Mouse (Mus musculus) forebrain, embryonic 16.5 days (tissue): ENCODE data around the gene Prc1. TPM values are rescaled to one million over a fixed set of nuclear protein-coding genes. Genes with fewer than 3 reads are reported as not detected.

ENCODE experiments used
- ATAC-seq: fragments of 200-750 bp; cut with Nextera tagmentation; 2 replicates; pipeline ENCODE4 v1.8.0; 2017; ENCODE audit warnings: mild to moderate bottlenecking, moderate library complexity
- H3K27ac ChIP-seq: fragments of 300-500 bp; sonication (generic); 2 replicates; pipeline ENCODE4 v1.5.1; 2014; ENCODE audit warnings: low read length, control low read depth
- H3K27me3 ChIP-seq: fragments of 300-500 bp; sonication (generic); replicated peaks from 2 replicates; pipeline ENCODE4 v1.6.1; 2014; ENCODE audit warnings: low read length; ENCODE audit not compliant: control insufficient read depth, insufficient read depth
- H3K36me3 ChIP-seq: fragments of 300-500 bp; sonication (generic); 2 replicates; pipeline ENCODE4 v1.6.1; 2014; ENCODE audit not compliant: control insufficient read depth, insufficient read depth
- H3K4me1 ChIP-seq: fragments of 300-500 bp; sonication (generic); replicated peaks from 2 replicates; pipeline ENCODE4 v1.6.1; 2014; ENCODE audit warnings: low read length; ENCODE audit not compliant: control insufficient read depth, insufficient read depth
- H3K4me2 ChIP-seq: fragments of 300-500 bp; sonication (generic); 2 replicates; pipeline ENCODE4 v1.6.1; 2014; ENCODE audit warnings: mild to moderate bottlenecking, low read length, control low read depth
- H3K4me3 ChIP-seq: fragments of 300-500 bp; sonication (generic); replicated peaks from 2 replicates; pipeline ENCODE4 v1.5.1; 2014; ENCODE audit warnings: mild to moderate bottlenecking, low read length, control low read depth
- H3K9ac ChIP-seq: fragments of 300-500 bp; sonication (generic); replicated peaks from 2 replicates; pipeline ENCODE4 v1.6.1; 2014; ENCODE audit warnings: low read depth, low read length, control low read depth
- H3K9me3 ChIP-seq: fragments of 300-500 bp; sonication (generic); 2 replicates; pipeline ENCODE4 v1.6.1; 2016; ENCODE audit warnings: low read length; ENCODE audit not compliant: control insufficient read depth
- WGBS: fragments of 180-500 bp; shearing (Covaris S2); extraction: QIAGEN DNeasy Blood & Tissue Kit; methylation state at CpG from one replicate; pipeline ENCODE4 v1.1.7; 2014; 5-methylcytosine and 5-hydroxymethylcytosine counted together
- polyA plus RNA-seq: library from polyadenylated mRNA; unstranded; fragments of >200 nt; fragmentation: Nextera tagmentation; extraction: Ambion mirVana; gene quantifications from 2 replicates; pipeline ENCODE4 v1.2.1, GENCODE M21; 2015

Prc1 gene
- polyA plus RNA-seq, 1 experiment from 2014 or later: 72.9 TPM

DNA sequence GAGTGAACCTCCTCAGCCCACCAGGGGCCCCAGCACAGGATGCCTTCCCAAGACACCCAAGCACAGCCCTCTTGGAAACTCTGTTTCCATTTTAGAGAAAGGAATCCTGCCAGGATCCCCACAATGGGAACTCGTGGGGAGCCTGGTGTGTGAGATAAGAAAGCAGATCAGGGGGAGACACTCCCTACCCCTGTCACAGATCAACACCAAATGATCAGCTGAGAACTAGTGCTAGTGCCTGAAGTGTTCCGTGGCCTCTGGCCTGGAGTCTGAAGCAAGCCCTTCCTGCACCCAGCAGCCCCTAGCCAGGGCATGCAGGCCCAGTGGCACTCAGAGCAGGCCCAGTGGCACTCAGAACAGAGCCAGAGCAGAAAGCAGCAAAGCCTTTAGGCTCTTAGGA is 56.6 kb downstream of the Prc1 start:
- H3K36me3 ChIP-seq: peaks cover 22% of the 10 kb centered on the region
- no peaks in the 10 kb centered on the region for H3K27me3 ChIP-seq
- H3K9ac ChIP-seq: no peak overlapping the region
- 71% methylated on average over 2 of the region's 2 CpGs for WGBS
- no peaks in the 10 kb centered on the region for H3K9me3 ChIP-seq
- ATAC-seq: no peak
- no peaks in the 10 kb centered on the region for H3K4me1 ChIP-seq
- no peak overlapping the region for H3K4me2 ChIP-seq
- H3K27ac ChIP-seq: no peak overlapping the region
- H3K4me3 ChIP-seq: no peak overlapping the region

GRCm38 (mm10) chr7:80352920-80353319 is 58.7 kb downstream of the Prc1 start:
- Histone ChIP-seq H3K9me3 (no peaks in the 10 kb centered on the region), H3K4me2 (no peak overlapping the region), H3K27me3 (no peaks in the 10 kb centered on the region), H3K4me3 (no peak overlapping the region), H3K9ac (no peak overlapping the region), H3K36me3 (peaks cover 22% of the 10 kb centered on the region), H3K4me1 (no peaks in the 10 kb centered on the region; the same call in 1 of the 2 replicates), H3K27ac (no peak overlapping the region)
- no peak for ATAC-seq
- WGBS: 93% methylated on average over 8 of the region's 8 CpGs

DNA sequence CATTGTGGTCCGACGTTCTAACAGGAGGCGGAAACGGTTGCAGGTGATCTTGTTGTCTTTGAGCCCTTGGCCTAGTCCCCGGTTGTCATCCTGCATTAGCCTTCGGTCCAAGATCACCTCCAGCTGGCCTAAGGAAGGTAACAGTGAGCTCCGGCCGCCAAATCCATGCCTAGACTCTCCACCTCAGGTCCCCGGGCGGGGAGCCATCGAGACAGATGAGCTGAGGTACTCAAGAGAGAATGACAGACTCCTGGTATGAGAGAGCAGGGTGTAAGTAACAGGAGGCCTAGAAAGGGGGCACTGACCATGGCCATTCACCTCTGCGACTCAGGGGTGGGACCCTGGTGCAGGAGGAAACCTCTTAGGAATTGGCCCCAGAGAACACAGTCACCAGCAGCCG is 62.1 kb downstream of the Prc1 start:
- no peak overlapping the region for H3K9ac ChIP-seq
- H3K4me3 ChIP-seq: no peak overlapping the region
- H3K27ac ChIP-seq: no peak overlapping the region
- ATAC-seq: no peak
- H3K4me1 ChIP-seq: no peaks in the 10 kb centered on the region; the same call in 1 of the 2 replicates
- WGBS: 88% methylated on average over 13 of the region's 13 CpGs
- no peaks in the 10 kb centered on the region for H3K9me3 ChIP-seq
- H3K27me3 ChIP-seq: no peaks in the 10 kb centered on the region
- H3K36me3 ChIP-seq: peaks cover 20% of the 10 kb centered on the region
- no peak overlapping the region for H3K4me2 ChIP-seq

DNA sequence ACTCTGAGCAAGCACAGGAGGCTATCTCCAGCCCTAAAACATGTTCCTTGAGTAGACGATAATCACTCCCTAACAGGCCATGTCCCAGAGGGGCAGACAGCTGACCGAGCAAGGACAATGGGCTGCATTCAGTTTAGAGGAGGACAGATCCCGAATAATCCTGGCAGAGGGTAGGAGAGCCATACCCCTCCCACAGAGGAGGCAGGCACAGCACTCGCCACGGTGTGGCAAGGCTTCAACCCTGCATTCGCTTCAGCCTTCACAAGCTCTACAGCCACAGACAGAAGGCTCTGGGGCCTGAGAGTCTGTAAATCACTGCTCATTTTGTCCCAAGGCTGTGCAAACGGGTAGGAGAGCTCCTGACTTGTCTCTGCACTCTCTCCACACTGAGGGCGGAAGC is 62.9 kb downstream of the Prc1 start:
- peaks cover 18% of the 10 kb centered on the region for H3K36me3 ChIP-seq
- H3K9me3 ChIP-seq: no peaks in the 10 kb centered on the region
- no peaks in the 10 kb centered on the region; the same call in 1 of the 2 replicates for H3K4me1 ChIP-seq
- no peak overlapping the region for H3K4me2 ChIP-seq
- no peak overlapping the region; the same call in 1 of the 2 replicates for H3K27ac ChIP-seq
- no peaks in the 10 kb centered on the region for H3K27me3 ChIP-seq
- no peak overlapping the region for H3K9ac ChIP-seq
- 18% methylated on average over 8 of the region's 8 CpGs for WGBS
- no peak overlapping the region for H3K4me3 ChIP-seq
- 0 out of 2 replicates have a peak, but pooled peaks have one; percentile 40 for ATAC-seq

GRCm38 (mm10) chr7:80358039-80358438 is 63.8 kb downstream of the Prc1 start:
- Histone ChIP-seq H3K4me2 (no peak overlapping the region), H3K27ac (no peak overlapping the region), H3K9ac (no peak overlapping the region), H3K36me3 (peaks cover 14% of the 10 kb centered on the region), H3K9me3 (no peaks in the 10 kb centered on the region), H3K4me3 (no peak overlapping the region), H3K27me3 (no peaks in the 10 kb centered on the region), H3K4me1 (no peaks in the 10 kb centered on the region; the same call in 1 of the 2 replicates)
- WGBS: 37% methylated on average over 4 of the region's 4 CpGs
- no peak for ATAC-seq

GRCm38 (mm10) chr7:80360435-80360834 is 66.2 kb downstream of the Prc1 start:
- WGBS: 76% methylated on average over 3 of the region's 3 CpGs

DNA sequence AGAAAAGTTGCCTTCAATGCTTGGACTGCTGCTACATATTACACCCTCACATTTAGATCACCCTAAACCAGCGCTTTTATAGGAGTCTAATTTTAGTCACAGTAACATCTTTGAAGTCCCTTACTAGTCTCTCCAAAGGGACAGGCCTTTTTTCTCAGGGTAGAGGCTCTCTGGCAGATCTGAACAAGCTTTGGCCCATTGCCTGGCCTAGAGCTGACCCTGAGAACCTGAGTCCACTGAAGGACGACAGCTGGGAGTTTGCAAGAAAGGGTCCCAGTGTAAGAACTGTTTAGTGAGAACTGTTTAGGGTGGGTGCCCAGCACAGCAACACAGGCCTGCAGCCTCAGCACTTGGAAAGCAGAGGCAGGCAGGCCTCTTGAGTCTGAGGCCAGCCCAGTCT is 71.5 kb downstream of the Prc1 start:
- no peak overlapping the region for H3K9ac ChIP-seq
- H3K36me3 ChIP-seq: peaks cover 34% of the 10 kb centered on the region
- H3K9me3 ChIP-seq: no peaks in the 10 kb centered on the region
- no peaks in the 10 kb centered on the region for H3K27me3 ChIP-seq
- H3K4me2 ChIP-seq: no peak overlapping the region
- 93% methylated on average over 2 of the region's 2 CpGs for WGBS
- peaks cover 16% of the 10 kb centered on the region for H3K4me1 ChIP-seq
- no peak for ATAC-seq
- no peak overlapping the region for H3K4me3 ChIP-seq
- no peak overlapping the region for H3K27ac ChIP-seq

More at GRCm38 (mm10) chr7:80360435-80360834, 66.2 kb downstream of the Prc1 start:
- H3K27me3 ChIP-seq: no peaks in the 10 kb centered on the region
- H3K4me3 ChIP-seq: no peak overlapping the region
- no peak overlapping the region for H3K27ac ChIP-seq
- no peak for ATAC-seq
- no peaks in the 10 kb centered on the region; the same call in 1 of the 2 replicates for H3K4me1 ChIP-seq
- H3K4me2 ChIP-seq: no peak overlapping the region
- peaks cover 21% of the 10 kb centered on the region for H3K36me3 ChIP-seq
- no peak overlapping the region for H3K9ac ChIP-seq
- H3K9me3 ChIP-seq: no peaks in the 10 kb centered on the region

Other genes starting within 250 kb of the Prc1 start
- gene Idh2, start 179.1 kb upstream of the Prc1 start, polyA plus RNA-seq: 286 and 298 TPM in 2 replicates
- 20.6 and 26.6 TPM in 2 replicates for gene Sema4b, start 107.6 kb upstream of the Prc1 start, polyA plus RNA-seq
- 26.5 and 26.7 TPM in 2 replicates for gene Cib1, start 61.6 kb upstream of the Prc1 start, polyA plus RNA-seq
- gene Gdpgp1, start 61.6 kb upstream of the Prc1 start, polyA plus RNA-seq: 3.4 and 3.9 TPM in 2 replicates
- 1.0 and 1.2 TPM in 2 replicates for gene Ttll13, start 48.1 kb upstream of the Prc1 start, polyA plus RNA-seq
- 66.9 and 67.9 TPM in 2 replicates for gene Ngrn, start 33.2 kb upstream of the Prc1 start, polyA plus RNA-seq
- gene Vps33b, start 24.8 kb upstream of the Prc1 start, polyA plus RNA-seq: 17.9 and 27.0 TPM in 2 replicates
- 8.7 and 17.2 TPM in 2 replicates for gene Rccd1, start 30.0 kb downstream of the Prc1 start, polyA plus RNA-seq
- gene Unc45a, start 46.6 kb downstream of the Prc1 start, polyA plus RNA-seq: 47.7 and 56.3 TPM in 2 replicates
- gene Hddc3, start 48.7 kb downstream of the Prc1 start, polyA plus RNA-seq: 22.5 and 23.8 TPM in 2 replicates
- 19.9 and 24.0 TPM in 2 replicates for gene Man2a2, start 76.9 kb downstream of the Prc1 start, polyA plus RNA-seq
- 2.8 and 4.7 TPM in 2 replicates for gene Fes, start 93.5 kb downstream of the Prc1 start, polyA plus RNA-seq
- 4.4 TPM in 2 replicates for gene Furin, start 111.0 kb downstream of the Prc1 start, polyA plus RNA-seq
- gene Blm, start 240.7 kb downstream of the Prc1 start, polyA plus RNA-seq: 13.5 and 14.8 TPM in 2 replicates